Comparison of ENCODE assay signal across 9 mouse cellular contexts in genomic region chr1:91181261-91181660, GRCm38 (mm10). TPM values are rescaled to one million over a fixed set of nuclear protein-coding genes. Genes with fewer than 3 reads are reported as not detected.
A peak's percentile ranks its signal among the peaks of the same experiment; 100 is the strongest.
DNase-seq lines count a peak whose midpoint lies in the region; ATAC-seq and TF ChIP-seq lines count a peak whose summit lies in the region.
"Had no signal": no experiment of that assay in that cellular context is flagged by ENCODE, and none has a peak within 500 bp of the region (broad histone marks: within the 10 kb centered on the region; RNA-seq: fewer than 3 reads in every experiment).

No protein-coding gene starts in this region.

- intact Hi-C loops in left cerebral cortex, postnatal 10 days (cut with DNase I): loop anchor here (2.0 kb wide), 1 partner anchor 30 kb away; no protein-coding TSS in a partner anchor

- peak; percentile 58 for DNase-seq in heart, embryonic 10.5 days (ENCODE audit: low spot score)
- no peak for DNase-seq in heart, postnatal 4 days
- DNase-seq in liver, embryonic 14.5 days (ENCODE audit: low read depth in 3 of 3, low spot score in 3 of 3): no peak
- DNase-seq in kidney, postnatal 14 days: peak; percentile 43
- DNase-seq in left cerebral cortex, postnatal 10 days (ENCODE audit: extremely low spot score in 1 of 2, low spot score in 2 of 2): no peak

- TF ChIP-seq EP300 in liver, embryonic 14.5 days (IDR thresholded peaks at IDR 0.05; ENCODE audit: low read depth): no peak

- ATAC-seq in liver, embryonic 14.5 days (ENCODE audit: insufficient read depth): no peak
- no peak for ATAC-seq in liver, embryonic 12.5 days
- ATAC-seq in stomach, embryonic 15.5 days (ENCODE audit: insufficient read depth, low FRiP score, low read depth): peak; percentile 62; the same call in 1 of the 2 replicates
- ATAC-seq in megakaryocyte, adult 5-6 weeks (ENCODE audit: poor library complexity, severe bottlenecking): no peak

- H3K4me3 ChIP-seq in heart, embryonic 10.5 days: no peak overlapping the region
- no peak overlapping the region for H3K4me3 ChIP-seq in liver, embryonic 14.5 days (ENCODE audit: insufficient read depth in 1 of 2, low read depth in 2 of 2, low read length in 2 of 2)
- no peak overlapping the region for H3K4me3 ChIP-seq in liver, embryonic 12.5 days
- H3K4me3 ChIP-seq in stomach, embryonic 15.5 days (replicated peaks): no peak overlapping the region
- H3K4me3 ChIP-seq: limb, embryonic 15.5 days had no signal

- H3K9me3 ChIP-seq in heart, embryonic 10.5 days: 0 out of 2 replicates have a peak, but pooled peaks cover under 1% of the 10 kb centered on the region
- H3K9me3 ChIP-seq in liver, embryonic 14.5 days (ENCODE audit: control insufficient read depth, low read length): no peaks in the 10 kb centered on the region
- 0 out of 2 replicates have a peak, but pooled peaks cover 4% of the 10 kb centered on the region for H3K9me3 ChIP-seq in liver, embryonic 12.5 days (replicated peaks)
- no peaks in the 10 kb centered on the region for H3K9me3 ChIP-seq in stomach, embryonic 15.5 days
- H3K9me3 ChIP-seq: limb, embryonic 15.5 days had no signal

- peaks cover 47% of the 10 kb centered on the region for H3K4me1 ChIP-seq in heart, embryonic 10.5 days
- H3K4me1 ChIP-seq in liver, embryonic 14.5 days (replicated peaks; ENCODE audit: control insufficient read depth in 2 of 2, insufficient read depth in 2 of 2, low read length in 1 of 2): peaks cover 0 to 3% of the 10 kb centered on the region in 2 experiments; a peak in 1 of 4 replicates
- peaks cover 7% of the 10 kb centered on the region; the same call in 1 of the 2 replicates for H3K4me1 ChIP-seq in liver, embryonic 12.5 days
- peaks cover 15% of the 10 kb centered on the region for H3K4me1 ChIP-seq in stomach, embryonic 15.5 days

- peaks cover 18% of the 10 kb centered on the region for H3K27me3 ChIP-seq in heart, embryonic 10.5 days (ENCODE audit: insufficient read depth, poor library complexity, severe bottlenecking)
- H3K27me3 ChIP-seq in liver, embryonic 14.5 days (ENCODE audit: control insufficient read depth, insufficient read depth, low read length): peaks cover 8% of the 10 kb centered on the region; the same call in 1 of the 2 replicates
- H3K27me3 ChIP-seq in liver, embryonic 12.5 days (replicated peaks): peaks cover 31% of the 10 kb centered on the region
- H3K27me3 ChIP-seq in stomach, embryonic 15.5 days (replicated peaks): peaks cover 5% of the 10 kb centered on the region; the same call in 1 of the 2 replicates

- no peak overlapping the region for H3K9ac ChIP-seq in liver, embryonic 14.5 days (replicated peaks)
- no peak overlapping the region for H3K9ac ChIP-seq in liver, embryonic 12.5 days
- H3K9ac ChIP-seq in stomach, embryonic 15.5 days: no peak overlapping the region
- H3K9ac ChIP-seq: limb, embryonic 15.5 days had no signal

- no peak overlapping the region for H3K27ac ChIP-seq in heart, embryonic 10.5 days
- no peak overlapping the region for H3K27ac ChIP-seq in liver, embryonic 14.5 days
- H3K27ac ChIP-seq in liver, embryonic 12.5 days: no peak overlapping the region
- H3K27ac ChIP-seq in stomach, embryonic 15.5 days: no peak overlapping the region
- H3K27ac ChIP-seq: limb, embryonic 15.5 days had no signal

- H3K36me3 ChIP-seq in heart, embryonic 10.5 days: peaks cover 1% of the 10 kb centered on the region; the same call in 1 of the 2 replicates
- H3K36me3 ChIP-seq in liver, embryonic 14.5 days (replicated peaks; ENCODE audit: control insufficient read depth, insufficient read depth, low read depth): no peaks in the 10 kb centered on the region
- H3K36me3 ChIP-seq in liver, embryonic 12.5 days: no peaks in the 10 kb centered on the region; the same call in 1 of the 2 replicates
- H3K36me3 ChIP-seq in stomach, embryonic 15.5 days: no peaks in the 10 kb centered on the region
- H3K36me3 ChIP-seq: limb, embryonic 15.5 days had no signal

- 0 out of 2 replicates have a peak overlapping the region, but pooled peaks have one; percentile 6 for H3K4me2 ChIP-seq in liver, embryonic 14.5 days (ENCODE audit: low read depth)
- no peak overlapping the region for H3K4me2 ChIP-seq in liver, embryonic 12.5 days
- H3K4me2 ChIP-seq in stomach, embryonic 15.5 days: peak overlapping the region; percentile 38; the same call in 1 of the 2 replicates

- 56% methylated on average over 5 of the region's 5 CpGs for WGBS in heart, embryonic 10.5 days
- 56% methylated on average over 5 of the region's 5 CpGs for WGBS in liver, embryonic 14.5 days (ENCODE audit: insufficient replicate concordance)
- 61% methylated on average over 5 of the region's 5 CpGs for WGBS in liver, embryonic 12.5 days (ENCODE audit: insufficient replicate concordance)
- 22% methylated on average over 5 of the region's 5 CpGs for WGBS in stomach, embryonic 15.5 days

- no peak for TF ChIP-seq CTCF in liver, embryonic 14.5 days (IDR thresholded peaks at IDR 0.05; ENCODE audit: low read depth)

RNA-seq across cellular contexts. Expression of gene Ramp1, which starts 1.6 kb away (rescaled TPM):
- 16.8 and 24.9 TPM in 2 replicates for polyA plus RNA-seq in heart, embryonic 10.5 days (2016; fragmentation: Nextera tagmentation; extraction: Ambion mirVana)
- 10 to 100 TPM; 24.3 to 26.8 TPM for total RNA-seq in heart, postnatal 4 days (2021)
- 2.4 and 2.5 TPM in 2 replicates for polyA plus RNA-seq in liver, embryonic 14.5 days (2012; rRNA removed)
- 4.9 and 5.2 TPM in 2 replicates for polyA plus RNA-seq in liver, embryonic 14.5 days (2014; fragmentation: Nextera tagmentation; extraction: Ambion mirVana)
- polyA plus RNA-seq in liver, embryonic 12.5 days (2016; fragmentation: Nextera tagmentation; extraction: Ambion mirVana): 4.0 and 4.4 TPM in 2 replicates
- polyA plus RNA-seq in stomach, embryonic 15.5 days (2015; fragmentation: Nextera tagmentation; extraction: Ambion mirVana): 4.6 and 5.9 TPM in 2 replicates
- total RNA-seq in left cerebral cortex, postnatal 10 days (2021): 10 to 100 TPM; 33.9 to 37.5 TPM
- total RNA-seq in megakaryocyte, adult 5-6 weeks (2015): 71.1 and 79.5 TPM in 2 replicates
- total RNA-seq in megakaryocyte, adult 5-6 weeks (2017): 75.2 and 81.4 TPM in 2 replicates

RNA-seq across cellular contexts. Expression of gene Rbm44, which starts 36.4 kb away (rescaled TPM):
- 1.3 and 2.9 TPM in 2 replicates for polyA plus RNA-seq in heart, embryonic 10.5 days (2016; fragmentation: Nextera tagmentation; extraction: Ambion mirVana)
- total RNA-seq in heart, postnatal 4 days (2021): 1 to 10 TPM in 1 of 2 experiments, under 1 TPM in 1; 0.88 to 1.1 TPM
- polyA plus RNA-seq in liver, embryonic 14.5 days (2012; rRNA removed): 0.31 and 0.95 TPM in 2 replicates
- polyA plus RNA-seq in liver, embryonic 14.5 days (2014; fragmentation: Nextera tagmentation; extraction: Ambion mirVana): 0.94 and 1.4 TPM in 2 replicates
- polyA plus RNA-seq in liver, embryonic 12.5 days (2016; fragmentation: Nextera tagmentation; extraction: Ambion mirVana): 1.1 and 1.5 TPM in 2 replicates
- polyA plus RNA-seq in stomach, embryonic 15.5 days (2015; fragmentation: Nextera tagmentation; extraction: Ambion mirVana): 0.86 and 0.88 TPM in 2 replicates
- total RNA-seq in left cerebral cortex, postnatal 10 days (2021): under 1 TPM; 0.24 to 0.36 TPM
- 4.9 and 8.7 TPM in 2 replicates for total RNA-seq in megakaryocyte, adult 5-6 weeks (2015)
- total RNA-seq in megakaryocyte, adult 5-6 weeks (2017): 4.0 and 10.6 TPM in 2 replicates

Comparison
In these comparisons a context has a peak if more than half of its experiments do, and no peak if none do; other contexts are left out.
1. DNase-seq: peak in heart, embryonic 10.5 days (single experiment) and kidney, postnatal 14 days (single experiment); none in heart, postnatal 4 days (single experiment), liver, embryonic 14.5 days (0 of 3) and left cerebral cortex, postnatal 10 days (0 of 2).